Mouse (Mus musculus) bone marrow macrophage, adult 2 months (primary cell): ENCODE measurements at regions not wholly inside any gene's neighbourhood (a gene's known extent, or its start where the extent isn't known, plus 50 kb on each side); places are given as distances from the start of the nearest gene placed in this dataset.

Experiments
- CTCF ChIP-seq: IDR thresholded peaks from 2 replicates; pipeline ENCODE4 v1.5.1; 2012; ENCODE audit warnings: low read depth, mild to moderate bottlenecking, low read length, moderate library complexity
- POLR2A ChIP-seq: IDR thresholded peaks from 2 replicates; pipeline ENCODE4 v1.6.1; 2012; ENCODE audit warnings: mild to moderate bottlenecking, low read depth, low read length, borderline replicate concordance

GRCm38 (mm10) chr15:5519997-5520396, 276.0 kb upstream of the Ptger4 start:
- no peak for TF ChIP-seq CTCF
- no peak for TF ChIP-seq POLR2A
